Mouse (Mus musculus) ES-E14 (cell line): Measurements from ENCODE around the gene Daam1. TPM values are rescaled to one million over a fixed set of nuclear protein-coding genes. Genes with fewer than 3 reads are reported as not detected.
A peak's percentile ranks its signal among the peaks of the same experiment; 100 is the strongest.

Source experiments
- DNase-seq: peaks from one replicate; pipeline ENCODE4 v3.0.0-alpha.2; 2013; ENCODE audit warnings: low read depth, low spot score
- H3K27ac ChIP-seq: 2 replicates; pipeline ENCODE4 v1.5.1; 2012; ENCODE audit warnings: low read depth, mild to moderate bottlenecking, low read length, moderate library complexity, mixed read lengths; ENCODE audit not compliant: poor library complexity, insufficient read depth, severe bottlenecking
- H3K36me3 ChIP-seq: 2 replicates; pipeline ENCODE4 v1.6.1; 2012; ENCODE audit warnings: mild to moderate bottlenecking, low read length, moderate library complexity, mixed read lengths; ENCODE audit not compliant: control insufficient read depth, poor library complexity, insufficient read depth, severe bottlenecking
- H3K4me1 ChIP-seq, 2 experiments: fragments of 150-350 bp in 1 of 2; sonication (generic) in 1 of 2; 2 replicates each; pipeline ENCODE4 v1.6.1; 2012; ENCODE audit warnings: low read length in 2 of 2, mild to moderate bottlenecking in 1 of 2, mixed read lengths in 1 of 2; ENCODE audit not compliant: control insufficient read depth in 2 of 2, insufficient read depth in 2 of 2, poor library complexity in 1 of 2
- H3K4me3 ChIP-seq, 2 experiments: fragments of 150-350 bp in 1 of 2; sonication (generic) in 1 of 2; 2 replicates each; pipeline ENCODE4 v1.5.1; 2012; ENCODE audit warnings: low read length in 2 of 2, low read depth in 1 of 2, mild to moderate bottlenecking in 1 of 2, mixed read lengths in 1 of 2; ENCODE audit not compliant: insufficient read depth in 1 of 2, poor library complexity in 1 of 2, severe bottlenecking in 1 of 2
- H3K9ac ChIP-seq: 2 replicates; pipeline ENCODE4 v1.6.1; 2012; ENCODE audit warnings: low read depth, mild to moderate bottlenecking, low read length, mixed read lengths; ENCODE audit not compliant: poor library complexity, insufficient read depth, severe bottlenecking
- H3K9me3 ChIP-seq: fragments of 150-350 bp; sonication (generic); 2 replicates; pipeline ENCODE4 v1.6.1; 2012; ENCODE audit warnings: low read depth, mild to moderate bottlenecking, low read length; ENCODE audit not compliant: control insufficient read depth, insufficient read depth
- CHD2 ChIP-seq: IDR thresholded peaks from 2 replicates; pipeline ENCODE4 v1.6.1; 2014; ENCODE audit warnings: mild to moderate bottlenecking, low read depth, low read length, inconsistent platforms
- HCFC1 ChIP-seq: IDR thresholded peaks from 2 replicates; pipeline ENCODE4 v1.6.1; 2012; ENCODE audit warnings: low read length, inconsistent platforms, borderline replicate concordance; ENCODE audit not compliant: insufficient read depth
- MAFK ChIP-seq: IDR thresholded peaks from 2 replicates; pipeline ENCODE4 v1.6.1; 2014; ENCODE audit warnings: mild to moderate bottlenecking, low read depth, low read length, inconsistent platforms; ENCODE audit not compliant: insufficient read depth
- ZC3H11A ChIP-seq: IDR thresholded peaks from 2 replicates; pipeline ENCODE4 v1.6.1; 2012; ENCODE audit warnings: low read depth, mild to moderate bottlenecking, inconsistent platforms, low read length, borderline replicate concordance
- ZNF384 ChIP-seq: IDR thresholded peaks from 2 replicates; pipeline ENCODE4 v1.6.1; 2012; ENCODE audit warnings: low read depth, low read length, inconsistent platforms
- in situ Hi-C, 2 experiments: fragments of 600-800 bp; cut with MboI; formaldehyde crosslinking; loops; one replicate each; pipeline ENCODE4 v1.15.1; 2025; ENCODE audit warnings: low sequenced_read_pairs in 2 of 2, inconsistent platforms in 1 of 2; ENCODE audit not compliant: unreplicated experiment in 2 of 2
- total RNA-seq: library from RNA; depleted of rRNA; stranded (reverse); fragments of 300-350 nt; gene quantifications from 2 replicates; pipeline ENCODE4 v1.2.3, GENCODE M21; 2012

Daam1 gene
- total RNA-seq, 1 experiment: 15.8 TPM

DNA sequence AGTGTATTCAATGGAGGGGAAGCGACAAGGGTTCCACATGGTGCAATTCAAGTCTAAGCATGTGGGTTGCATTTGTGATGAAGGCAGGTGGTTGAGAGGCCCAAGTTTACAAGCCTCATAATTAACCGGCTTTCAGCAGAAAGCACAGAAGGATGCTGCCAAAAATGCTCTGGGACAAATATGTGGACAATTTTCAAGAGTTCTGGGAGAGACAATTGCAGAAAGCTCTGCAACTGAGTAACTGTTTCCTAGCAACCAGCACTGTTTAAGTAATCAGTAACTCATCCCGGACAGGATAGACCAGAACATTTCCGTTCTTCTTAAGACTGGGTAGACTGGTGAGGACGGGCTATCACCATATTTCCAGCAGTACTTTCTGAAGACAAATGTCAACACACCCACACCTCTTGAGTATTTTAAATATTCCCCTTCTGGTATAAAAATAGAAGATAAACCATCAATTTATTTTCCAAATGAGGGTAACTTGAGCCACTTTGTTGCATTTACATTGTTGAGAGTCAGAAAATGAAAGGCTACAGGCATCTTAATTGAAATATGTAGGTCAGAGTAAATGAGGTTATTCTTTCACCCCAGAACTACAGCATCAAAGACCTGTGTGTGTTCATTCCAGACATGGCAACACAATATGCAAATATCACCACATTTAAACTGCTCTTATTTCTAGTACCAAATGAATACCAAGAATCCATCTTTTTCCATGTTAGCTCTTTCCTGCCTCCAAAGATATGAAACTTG lies 123.5 kb downstream of the Daam1 start:
- H3K9me3 ChIP-seq: no peaks in the 10 kb centered on the region
- no peak for TF ChIP-seq ZC3H11A
- no peak for TF ChIP-seq ZNF384
- TF ChIP-seq HCFC1: no peak
- TF ChIP-seq CHD2: no peak
- TF ChIP-seq MAFK: no peak
- in situ Hi-C loops: no loop called here
- H3K36me3 ChIP-seq: peaks cover 5% of the 10 kb centered on the region
- no peak overlapping the region for H3K4me3 ChIP-seq
- no peak for DNase-seq
- H3K4me1 ChIP-seq: no peaks in the 10 kb centered on the region
- H3K9ac ChIP-seq: no peak overlapping the region
- H3K27ac ChIP-seq: no peak overlapping the region

DNA sequence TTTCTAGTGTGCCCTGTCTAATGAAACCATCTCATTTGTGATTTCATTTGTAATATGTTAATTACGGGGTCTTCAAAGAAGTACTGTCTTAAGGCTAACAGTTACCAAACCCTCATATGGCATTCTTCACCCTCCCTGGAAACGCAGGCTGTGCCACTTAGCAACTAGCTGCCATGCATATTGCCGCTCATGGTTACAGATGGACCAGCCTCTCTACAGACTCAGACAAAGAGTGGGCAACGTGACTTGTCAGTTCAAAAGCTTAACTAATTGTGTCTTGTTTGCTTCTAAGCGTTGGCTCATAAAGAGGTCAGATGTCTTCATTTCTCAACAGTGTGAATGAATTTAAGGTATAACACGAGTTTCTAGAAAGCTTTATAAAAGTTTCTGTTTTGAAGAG lies 126.1 kb downstream of the Daam1 start:
- Histone ChIP-seq H3K9ac (no peak overlapping the region), H3K4me3 (no peak overlapping the region), H3K27ac (no peak overlapping the region), H3K9me3 (no peaks in the 10 kb centered on the region), H3K36me3 (peaks cover 4% of the 10 kb centered on the region; the same call in 1 of the 2 replicates), H3K4me1 (no peaks in the 10 kb centered on the region; a peak in 1 of 4 replicates)
- in situ Hi-C loops: no loop called here
- TF ChIP-seq ZNF384: no peak
- no peak for TF ChIP-seq MAFK
- TF ChIP-seq ZC3H11A: no peak
- TF ChIP-seq HCFC1: no peak
- TF ChIP-seq CHD2: no peak
- no peak for DNase-seq

DNA sequence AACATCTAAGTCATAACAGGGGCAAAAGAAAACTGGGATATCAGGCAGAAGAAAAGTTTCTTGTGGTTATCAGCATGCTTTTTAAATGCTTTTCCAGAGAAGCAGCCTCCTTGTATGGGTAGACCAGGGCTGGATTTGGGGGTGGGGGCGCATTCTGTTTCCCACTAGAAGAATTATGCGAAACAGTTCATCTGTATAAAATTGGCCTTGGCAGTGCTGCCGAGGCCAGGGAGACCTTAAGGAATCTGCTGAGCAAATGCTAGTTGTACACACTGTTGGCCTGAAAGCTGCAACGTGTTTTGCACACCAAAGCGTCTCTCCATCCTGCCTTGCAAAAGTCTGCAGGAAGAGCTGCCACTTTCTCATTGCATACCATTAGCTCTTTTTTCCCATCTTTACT lies 126.6 kb downstream of the Daam1 start:
- TF ChIP-seq ZC3H11A (no peak), CHD2 (no peak), HCFC1 (no peak), ZNF384 (no peak), MAFK (no peak)
- Histone ChIP-seq H3K4me1 (no peaks in the 10 kb centered on the region; a peak in 1 of 4 replicates), H3K4me3 (no peak overlapping the region), H3K9me3 (no peaks in the 10 kb centered on the region), H3K36me3 (peaks cover 3% of the 10 kb centered on the region; the same call in 1 of the 2 replicates), H3K27ac (no peak overlapping the region), H3K9ac (no peak overlapping the region)
- no peak for DNase-seq
- in situ Hi-C loops: no loop called here

DNA sequence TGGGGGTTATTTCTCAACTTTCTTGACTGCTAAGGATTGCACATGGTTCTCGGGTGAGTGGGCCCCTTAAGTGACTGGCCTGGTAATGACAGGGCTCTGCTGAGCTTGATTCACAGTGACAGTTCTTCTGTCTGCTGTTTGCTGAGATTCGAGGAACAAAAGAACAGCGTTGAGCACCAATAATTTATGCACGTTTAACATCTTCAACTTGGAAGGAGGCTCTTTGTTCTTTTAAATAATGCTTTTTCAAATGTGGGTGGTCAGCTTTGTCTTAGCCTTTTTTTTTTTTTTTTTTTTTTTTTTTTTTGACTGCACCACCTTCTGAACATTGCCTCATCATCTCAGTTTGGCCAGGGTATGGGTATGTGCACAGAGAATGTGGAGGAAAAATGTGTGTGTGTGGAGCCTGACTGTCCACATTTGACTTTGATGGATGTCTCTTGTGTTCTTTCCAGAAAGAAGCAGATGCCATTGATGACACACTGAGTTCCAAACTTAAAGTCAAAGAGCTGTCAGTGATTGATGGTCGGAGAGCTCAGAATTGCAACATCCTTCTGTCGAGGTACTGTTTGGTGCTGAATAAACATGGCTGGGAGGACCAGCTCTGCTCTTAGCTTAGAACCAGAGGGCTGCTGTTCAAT lies 128.6 kb downstream of the Daam1 start:
- Histone ChIP-seq H3K27ac (no peak overlapping the region), H3K9me3 (no peaks in the 10 kb centered on the region), H3K4me1 (no peaks in the 10 kb centered on the region; a peak in 1 of 4 replicates), H3K36me3 (0 out of 2 replicates have a peak, but pooled peaks cover 2% of the 10 kb centered on the region), H3K9ac (no peak overlapping the region), H3K4me3 (no peak overlapping the region)
- DNase-seq: no peak
- in situ Hi-C loops: no loop called here
- TF ChIP-seq ZNF384: peak; percentile 94
- TF ChIP-seq CHD2: no peak
